Mouse (Mus musculus): ENCODE results near the gene Kpna1. TPM values are rescaled to one million over a fixed set of nuclear protein-coding genes. Genes with fewer than 3 reads are reported as not detected.
"Not testable (repeated sequence)": the region's sequence is repeated elsewhere in the genome, so short reads cannot be mapped to it uniquely, and the experiment has no call there.

Gene Kpna1
- 77.8 and 83.9 TPM in 2 replicates for polyA plus RNA-seq (2016; fragmentation: Nextera tagmentation; extraction: Ambion mirVana)

GRCm38 (mm10) chr16:35978450-35978849 lies at the start of gene Kpna1:
Kpna1 (plus strand) TSS chr16:35978750.
- not testable (repeated sequence) for H3K27me3 ChIP-seq (replicated peaks); H3K27ac ChIP-seq; H3K4me2 ChIP-seq (replicated peaks); H3K36me3 ChIP-seq; H3K9ac ChIP-seq; ATAC-seq (ENCODE audit: low FRiP score, low read depth); H3K4me1 ChIP-seq; H3K9me3 ChIP-seq; H3K4me3 ChIP-seq
- WGBS: 91% methylated on average over 1 of the region's 1 CpGs

GRCm38 (mm10) chr16:35932179-35933055 lies 46.1 kb upstream of the Kpna1 start:
- Histone ChIP-seq H3K9ac (no peak overlapping the region), H3K27ac (no peak overlapping the region), H3K4me3 (no peak overlapping the region), H3K36me3 (no peaks in the 10 kb centered on the region), H3K4me2 (replicated peaks) (no peak overlapping the region), H3K27me3 (replicated peaks) (no peaks in the 10 kb centered on the region), H3K9me3 (no peaks in the 10 kb centered on the region), H3K4me1 (no peaks in the 10 kb centered on the region)
- ATAC-seq (ENCODE audit: low FRiP score, low read depth): no peak
- 90% methylated on average over 19 of the region's 19 CpGs for WGBS

DNA sequence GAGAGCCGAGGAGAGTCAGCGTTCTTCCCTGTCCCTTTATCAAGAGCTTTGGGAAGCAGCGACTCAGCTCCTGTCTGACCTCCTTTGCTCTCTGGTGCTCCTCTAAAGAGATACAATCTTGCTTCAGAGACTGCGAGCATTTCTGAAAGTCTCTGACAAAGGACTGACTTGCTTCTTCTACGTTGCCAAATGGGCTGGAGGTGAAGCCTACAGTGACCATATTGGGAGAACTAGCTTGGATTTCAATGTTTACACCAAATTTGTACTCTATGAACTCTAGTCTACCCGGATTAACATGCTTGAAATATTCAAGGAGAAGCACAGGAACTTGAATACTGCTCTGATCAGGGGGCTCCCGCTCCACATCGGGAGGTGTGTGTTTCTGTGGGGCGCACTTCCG lies 45.4 kb upstream of the Kpna1 start:
- Histone ChIP-seq H3K27ac (no peak overlapping the region), H3K9ac (no peak overlapping the region), H3K36me3 (no peaks in the 10 kb centered on the region), H3K4me2 (replicated peaks) (no peak overlapping the region), H3K4me3 (no peak overlapping the region), H3K4me1 (no peaks in the 10 kb centered on the region), H3K27me3 (replicated peaks) (no peaks in the 10 kb centered on the region; the same call in 1 of the 2 replicates), H3K9me3 (no peaks in the 10 kb centered on the region)
- ATAC-seq (ENCODE audit: low FRiP score, low read depth): no peak
- 89% methylated on average over 10 of the region's 10 CpGs for WGBS

DNA sequence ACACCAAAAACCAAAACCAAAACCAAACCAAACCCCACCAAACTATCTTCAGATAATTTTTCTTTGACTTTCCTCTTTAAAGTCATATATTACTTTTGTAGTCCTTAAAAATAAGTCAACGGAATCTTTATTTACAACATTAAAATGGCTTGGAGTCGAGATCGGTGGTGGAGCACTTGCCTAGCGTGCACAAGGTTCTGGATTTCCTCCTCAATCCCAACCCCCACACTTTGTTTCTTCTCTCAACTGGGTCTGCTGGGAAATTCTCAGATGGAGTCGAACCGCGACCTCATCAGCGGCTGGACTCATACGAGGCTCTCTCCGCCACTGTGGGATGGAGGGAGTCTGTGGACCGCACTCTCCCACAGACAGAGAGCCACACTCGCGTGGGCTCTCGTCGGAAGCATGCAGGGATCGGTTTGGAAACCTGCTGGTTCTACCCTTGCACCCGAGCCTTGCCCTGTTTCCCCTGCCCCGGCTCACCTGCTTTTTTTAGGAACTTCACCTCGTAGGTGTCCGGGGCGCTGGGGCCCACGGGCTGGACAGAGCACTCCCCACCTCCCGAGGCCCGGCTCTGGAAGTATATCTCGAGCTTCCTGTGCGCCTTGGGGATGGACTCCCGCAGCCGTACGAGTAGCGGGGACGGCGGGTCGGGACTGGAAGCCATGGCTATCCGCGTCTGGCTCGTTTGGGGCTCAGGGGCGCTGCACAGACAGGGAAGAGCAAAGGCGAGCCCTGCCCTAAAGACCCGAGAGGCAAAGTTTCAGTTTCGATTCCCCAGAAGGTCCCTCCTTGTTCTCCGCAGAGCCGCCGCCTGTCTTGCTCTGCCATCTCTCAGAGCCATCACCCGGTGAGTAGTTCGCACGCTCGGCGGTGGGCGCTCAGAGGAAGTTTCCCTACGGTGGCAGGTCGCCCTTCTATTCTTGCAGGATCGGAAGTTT lies 40.1 kb upstream of the Kpna1 start, which contains the start of the genes Parp9 and Dtx3l:
Gene Parp9, plus strand, starts transcription at position 260 of the 941 bp plus-strand sequence.
Gene Dtx3l, minus strand, starts transcription at position 941 of the 941 bp plus-strand sequence.
- Histone ChIP-seq H3K36me3 (no peaks in the 10 kb centered on the region), H3K9ac (peak within 1 kb of the TSS; percentile 60), H3K4me1 (0 out of 2 replicates have a peak, but pooled peaks cover 3% of the 10 kb centered on the region), H3K4me2 (replicated peaks) (peak within 1 kb of the TSS; percentile 90), H3K4me3 (peak within 1 kb of the TSS; percentile 53), H3K27ac (no peak within 1 kb of the TSS), H3K27me3 (replicated peaks) (peaks cover 4% of the 10 kb centered on the region; the same call in 1 of the 2 replicates), H3K9me3 (no peaks in the 10 kb centered on the region)
- no peak for ATAC-seq (ENCODE audit: low FRiP score, low read depth)
- WGBS: 1% methylated on average over 52 of the region's 52 CpGs

DNA sequence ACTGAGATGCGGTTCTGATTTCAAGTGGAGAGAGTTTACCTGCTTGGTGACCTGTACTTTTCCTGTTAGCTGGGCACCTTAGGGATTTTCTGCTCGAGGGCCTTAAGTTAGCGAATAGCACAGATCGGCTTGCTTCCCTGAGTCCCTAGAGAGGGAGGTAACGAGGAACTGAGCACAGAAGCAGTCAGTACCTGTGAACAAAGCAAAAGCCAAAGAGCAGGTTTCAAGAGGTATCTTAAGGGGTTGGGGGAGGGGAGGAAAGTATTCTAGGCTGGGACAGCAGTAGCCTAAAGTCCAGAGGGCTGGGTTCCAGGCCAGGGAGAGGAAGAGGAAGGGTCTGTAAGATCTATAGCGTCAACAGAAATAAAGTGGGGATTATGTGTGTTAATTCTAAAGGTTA lies 39.3 kb upstream of the Kpna1 start:
- H3K27me3 ChIP-seq (replicated peaks): peaks cover 4% of the 10 kb centered on the region; the same call in 1 of the 2 replicates
- H3K36me3 ChIP-seq: no peaks in the 10 kb centered on the region
- no peak overlapping the region for H3K27ac ChIP-seq
- no peaks in the 10 kb centered on the region for H3K9me3 ChIP-seq
- WGBS: 9% methylated on average over 6 of the region's 6 CpGs
- ATAC-seq (ENCODE audit: low FRiP score, low read depth): no peak
- H3K4me1 ChIP-seq: 0 out of 2 replicates have a peak, but pooled peaks cover 3% of the 10 kb centered on the region
- H3K4me2 ChIP-seq (replicated peaks): peak overlapping the region; percentile 90
- H3K4me3 ChIP-seq: peak overlapping the region; percentile 53
- 0 out of 2 replicates have a peak overlapping the region, but pooled peaks have one; percentile 60 for H3K9ac ChIP-seq

DNA sequence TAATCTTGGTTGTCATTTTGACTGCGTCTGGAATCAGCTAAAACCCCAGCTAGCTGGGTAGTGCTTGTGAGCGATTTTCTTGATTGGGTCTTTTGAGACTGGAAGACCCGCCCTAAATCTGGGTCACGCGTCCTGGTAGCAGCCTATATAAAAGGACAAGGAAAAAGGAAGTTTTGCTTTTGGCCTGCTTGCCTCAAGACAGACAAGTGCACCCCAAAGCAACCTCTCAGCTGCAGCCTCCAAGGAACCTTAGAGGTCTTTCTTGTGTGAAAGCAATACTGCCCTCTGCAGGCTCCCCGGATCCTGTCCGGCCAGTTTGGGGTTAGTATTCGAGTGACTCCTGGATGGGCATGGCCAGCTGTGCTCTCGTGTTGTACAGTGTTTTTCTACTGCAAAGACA lies 38.9 kb upstream of the Kpna1 start:
- ATAC-seq (ENCODE audit: low FRiP score, low read depth): peak; percentile 50; the same call in 1 of the 2 replicates
- Histone ChIP-seq H3K9ac (no peak overlapping the region), H3K4me1 (0 out of 2 replicates have a peak, but pooled peaks cover 3% of the 10 kb centered on the region), H3K27ac (no peak overlapping the region), H3K36me3 (no peaks in the 10 kb centered on the region), H3K9me3 (no peaks in the 10 kb centered on the region), H3K4me3 (0 out of 2 replicates have a peak overlapping the region, but pooled peaks have one; percentile 53), H3K4me2 (replicated peaks) (peak overlapping the region; percentile 90), H3K27me3 (replicated peaks) (peaks cover 4% of the 10 kb centered on the region; the same call in 1 of the 2 replicates)
- WGBS: 17% methylated on average over 9 of the region's 9 CpGs

- no peaks in the 10 kb centered on the region for H3K36me3 ChIP-seq
- H3K4me2 ChIP-seq (replicated peaks): no peak overlapping the region
- H3K9me3 ChIP-seq: no peaks in the 10 kb centered on the region
- H3K4me1 ChIP-seq: 0 out of 2 replicates have a peak, but pooled peaks cover 3% of the 10 kb centered on the region
- ATAC-seq (ENCODE audit: low FRiP score, low read depth): no peak
- H3K27me3 ChIP-seq (replicated peaks): peaks cover 4% of the 10 kb centered on the region; the same call in 1 of the 2 replicates
- H3K27ac ChIP-seq: no peak overlapping the region
- 84% methylated on average over 7 of the region's 7 CpGs for WGBS
- H3K9ac ChIP-seq: no peak overlapping the region
- H3K4me3 ChIP-seq: no peak overlapping the region
Measured at GRCm38 (mm10) chr16:35941382-35941781, 37.2 kb upstream of the Kpna1 start.

GRCm38 (mm10) chr16:35949264-35949663 lies 29.3 kb upstream of the Kpna1 start:
- ATAC-seq (ENCODE audit: low FRiP score, low read depth): no peak
- H3K4me2 ChIP-seq (replicated peaks): no peak overlapping the region
- H3K36me3 ChIP-seq: no peaks in the 10 kb centered on the region
- no peaks in the 10 kb centered on the region for H3K27me3 ChIP-seq (replicated peaks)
- no peaks in the 10 kb centered on the region for H3K4me1 ChIP-seq
- no peak overlapping the region for H3K4me3 ChIP-seq
- no peak overlapping the region for H3K27ac ChIP-seq
- no peak overlapping the region for H3K9ac ChIP-seq
- no peaks in the 10 kb centered on the region for H3K9me3 ChIP-seq
- 88% methylated on average over 5 of the region's 5 CpGs for WGBS

- Histone ChIP-seq H3K27ac (no peak overlapping the region), H3K4me2 (replicated peaks) (no peak overlapping the region), H3K36me3 (no peaks in the 10 kb centered on the region), H3K4me1 (no peaks in the 10 kb centered on the region), H3K4me3 (no peak overlapping the region), H3K9me3 (no peaks in the 10 kb centered on the region), H3K9ac (no peak overlapping the region), H3K27me3 (replicated peaks) (no peaks in the 10 kb centered on the region)
- no peak for ATAC-seq (ENCODE audit: low FRiP score, low read depth)
- WGBS: 88% methylated on average over 3 of the region's 3 CpGs
Measured at GRCm38 (mm10) chr16:35951216-35951615, 27.3 kb upstream of the Kpna1 start.

- Histone ChIP-seq H3K9me3 (no peaks in the 10 kb centered on the region), H3K36me3 (no peaks in the 10 kb centered on the region), H3K4me1 (no peaks in the 10 kb centered on the region), H3K4me3 (no peak overlapping the region), H3K4me2 (replicated peaks) (no peak overlapping the region), H3K27ac (no peak overlapping the region), H3K9ac (no peak overlapping the region), H3K27me3 (replicated peaks) (no peaks in the 10 kb centered on the region)
- 91% methylated on average over 5 of the region's 5 CpGs for WGBS
- no peak for ATAC-seq (ENCODE audit: low FRiP score, low read depth)
Measured at GRCm38 (mm10) chr16:35952628-35953130, 25.9 kb upstream of the Kpna1 start.

GRCm38 (mm10) chr16:35965991-35966390 lies 12.6 kb upstream of the Kpna1 start:
- 69% methylated on average over 4 of the region's 4 CpGs for WGBS
- H3K9me3 ChIP-seq; ATAC-seq (ENCODE audit: low FRiP score, low read depth); H3K4me3 ChIP-seq; H3K27me3 ChIP-seq (replicated peaks); H3K4me1 ChIP-seq; H3K27ac ChIP-seq; H3K36me3 ChIP-seq; H3K9ac ChIP-seq; H3K4me2 ChIP-seq (replicated peaks): not testable (repeated sequence)

Data from neural tube, embryonic 12.5 days (tissue).